Mouse (Mus musculus) urinary bladder, postnatal 14 days (tissue): ENCODE data around the gene 4930474N05Rik.

Experiments used
- DNase-seq: peaks from one replicate; pipeline ENCODE4 v3.0.0; 2021; ENCODE audit warnings: low spot score

Gene 4930474N05Rik

GRCm38 (mm10) chr14:36094617-36095016 lies at the start of gene 4930474N05Rik:
Gene 4930474N05Rik (plus strand): TSS chr14:36094917.
- no peak for DNase-seq

GRCm38 (mm10) chr14:36048746-36049391 lies 45.8 kb upstream of the 4930474N05Rik start:
- peak; percentile 7 for DNase-seq

- no peak for DNase-seq
These were observed 41.4 kb upstream of the 4930474N05Rik start for GRCm38 (mm10) chr14:36053281-36053680.

GRCm38 (mm10) chr14:36098528-36098927 lies 3.8 kb downstream of the 4930474N05Rik start:
- no peak for DNase-seq

GRCm38 (mm10) chr14:36099647-36100046 lies 4.9 kb downstream of the 4930474N05Rik start:
- DNase-seq, result no peak

GRCm38 (mm10) chr14:36100731-36101130 lies 6.0 kb downstream of the 4930474N05Rik start:
- DNase-seq, result no peak

GRCm38 (mm10) chr14:36114481-36114880 lies 19.8 kb downstream of the 4930474N05Rik start:
- DNase-seq, result no peak

GRCm38 (mm10) chr14:36123775-36124335 lies 29.1 kb downstream of the 4930474N05Rik start:
- DNase-seq, result no peak

- no peak for DNase-seq
These were observed 41.0 kb downstream of the 4930474N05Rik start for GRCm38 (mm10) chr14:36135749-36136148.

- no peak for DNase-seq
These were observed 43.0 kb downstream of the 4930474N05Rik start for GRCm38 (mm10) chr14:36137696-36138095.

- no peak for DNase-seq
These were observed 50.5 kb downstream of the 4930474N05Rik start for GRCm38 (mm10) chr14:36145261-36145660.
